Mouse (Mus musculus) megakaryocyte, embryonic 14.5 days (primary cell): ENCODE data around the gene St13.

Experiments used
- FLI1 ChIP-seq: IDR thresholded peaks from 2 replicates; pipeline ENCODE4 v1.6.1; 2012; ENCODE audit warnings: low read length, inconsistent platforms, mixed read lengths
- GATA1 ChIP-seq: IDR thresholded peaks from 3 replicates; pipeline ENCODE4 v1.6.1; 2012; ENCODE audit warnings: mixed read lengths, low read length, inconsistent platforms, borderline replicate concordance

DNA sequence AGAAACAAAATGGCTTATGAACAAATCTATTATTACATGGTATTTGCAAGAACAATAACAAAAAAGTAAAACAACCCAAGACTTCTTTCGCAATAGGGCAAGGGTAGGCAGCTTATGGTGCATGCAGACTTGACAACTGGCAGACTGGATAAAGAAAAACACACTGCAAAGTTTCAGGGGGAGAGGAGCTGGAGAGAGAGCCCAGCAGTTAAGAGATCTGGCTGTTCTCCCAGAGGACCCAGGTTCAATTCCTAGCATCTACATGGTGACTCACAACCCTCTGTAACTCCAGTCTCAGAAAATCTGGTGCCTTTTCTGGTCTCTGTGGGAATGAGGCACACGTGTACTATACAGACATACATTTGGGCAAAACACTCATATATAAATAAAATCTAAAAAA, 58.5 kb downstream of the St13 start:
- TF ChIP-seq FLI1 (no peak), GATA1 (no peak)
